13 mouse cellular contexts compared by ENCODE assay signal in the genomic region with DNA sequence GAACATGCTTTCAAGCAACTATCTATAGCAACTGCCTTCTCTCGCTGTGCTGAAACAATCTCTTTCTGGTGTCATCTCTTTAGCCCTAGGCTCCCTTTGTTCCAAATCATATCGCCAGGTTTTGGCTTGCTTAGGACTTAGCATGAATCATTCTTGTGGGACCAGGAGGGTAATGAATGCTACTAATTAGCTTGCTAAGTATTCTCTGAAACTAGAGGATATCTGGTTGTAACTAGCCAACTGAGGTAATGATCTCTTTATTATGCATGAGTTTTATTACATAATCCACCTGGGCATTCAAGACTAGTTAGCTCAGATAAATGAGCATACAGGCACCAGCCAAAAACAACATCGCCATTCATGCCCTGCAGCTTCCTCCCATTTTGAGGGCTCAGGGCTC.
"Had no signal": no experiment of that assay in that cellular context is flagged by ENCODE, and none has a peak within 500 bp of the region (broad histone marks: within the 10 kb centered on the region; RNA-seq: fewer than 3 reads in every experiment).

No protein-coding gene starts in this region.

- H3K36me3 ChIP-seq: limb, embryonic 10.5 days; liver, embryonic 15.5 days; midbrain, embryonic 13.5 days; stomach, embryonic 15.5 days had no signal

- H3K27me3 ChIP-seq: liver, embryonic 15.5 days; midbrain, embryonic 13.5 days; stomach, embryonic 15.5 days had no signal

- H3K4me1 ChIP-seq: liver, embryonic 15.5 days; stomach, embryonic 15.5 days had no signal

- H3K9me3 ChIP-seq: limb, embryonic 10.5 days; liver, embryonic 15.5 days; stomach, embryonic 15.5 days had no signal

- ATAC-seq: lung, postnatal 0 days; midbrain, embryonic 13.5 days had no signal

- H3K4me3 ChIP-seq: limb, embryonic 10.5 days; liver, embryonic 15.5 days; midbrain, embryonic 13.5 days; stomach, embryonic 15.5 days had no signal

- H3K27ac ChIP-seq: limb, embryonic 10.5 days; liver, embryonic 15.5 days; midbrain, embryonic 13.5 days; stomach, embryonic 15.5 days had no signal

- H3K9ac ChIP-seq: liver, embryonic 15.5 days; midbrain, embryonic 13.5 days; stomach, embryonic 15.5 days had no signal

- H3K4me2 ChIP-seq: liver, embryonic 11.5 days; liver, embryonic 15.5 days; midbrain, embryonic 13.5 days; stomach, embryonic 15.5 days had no signal

- DNase-seq: kidney, postnatal 10 days; kidney, postnatal 4 days; lung, adult 2 months; lung, postnatal 36 days; right cerebral cortex, postnatal 14 days; thymus, adult 2 months; thymus, postnatal 25 days had no signal
